Mouse (Mus musculus): Measurements from ENCODE around the gene Pdcd7. TPM values are rescaled to one million over a fixed set of nuclear protein-coding genes. Genes with fewer than 3 reads are reported as not detected.

The Pdcd7 gene
- polyA plus RNA-seq, 1 experiment: 9.9 TPM

- H3K36me3 ChIP-seq (ENCODE audit: control insufficient read depth, insufficient read depth, low read length): peaks cover 16% of the 10 kb centered on the region
- WGBS: 91% methylated on average over 5 of the region's 5 CpGs
Measured at GRCm38 (mm10) chr9:65353251-65353650, 7.3 kb downstream of the Pdcd7 start.

GRCm38 (mm10) chr9:65356561-65356960 lies 10.7 kb downstream of the Pdcd7 start:
- H3K27me3 ChIP-seq (ENCODE audit: control insufficient read depth, insufficient read depth, low read length): no peaks in the 10 kb centered on the region
- peaks cover 28% of the 10 kb centered on the region for H3K36me3 ChIP-seq (ENCODE audit: control insufficient read depth, insufficient read depth, low read length)
- DNase-seq (ENCODE audit: low read depth in 1 of 2, low spot score in 2 of 2): no peak
- TF ChIP-seq CTCF (IDR thresholded peaks at IDR 0.05; ENCODE audit: extremely low read depth, insufficient read depth, insufficient read length, insufficient replicate concordance): no peak
- no peak for TF ChIP-seq POLR2A (IDR thresholded peaks at IDR 0.05; ENCODE audit: low read depth, low read length)
- no peak overlapping the region for H3K4me3 ChIP-seq (ENCODE audit: extremely low read depth, insufficient read depth, insufficient read length)
- no peak overlapping the region for H3K27ac ChIP-seq (ENCODE audit: insufficient read depth, low read length)
- H3K4me1 ChIP-seq (ENCODE audit: control insufficient read depth, insufficient read depth, insufficient read length): no peaks in the 10 kb centered on the region
- WGBS: 91% methylated on average over 7 of the region's 7 CpGs

More at GRCm38 (mm10) chr9:65353251-65353650, 7.3 kb downstream of the Pdcd7 start:
- H3K4me1 ChIP-seq (ENCODE audit: control insufficient read depth, insufficient read depth, insufficient read length): peaks cover 3% of the 10 kb centered on the region; the same call in 1 of the 2 replicates
- no peaks in the 10 kb centered on the region for H3K27me3 ChIP-seq (ENCODE audit: control insufficient read depth, insufficient read depth, low read length)
- H3K27ac ChIP-seq (ENCODE audit: insufficient read depth, low read length): no peak overlapping the region
- no peak overlapping the region for H3K4me3 ChIP-seq (ENCODE audit: extremely low read depth, insufficient read depth, insufficient read length)
- DNase-seq (ENCODE audit: low read depth in 1 of 2, low spot score in 2 of 2): no peak
- TF ChIP-seq POLR2A (IDR thresholded peaks at IDR 0.05; ENCODE audit: low read depth, low read length) (no peak), CTCF (IDR thresholded peaks at IDR 0.05; ENCODE audit: extremely low read depth, insufficient read depth, insufficient read length, insufficient replicate concordance) (no peak)

GRCm38 (mm10) chr9:65356971-65357370 lies 11.1 kb downstream of the Pdcd7 start:
- DNase-seq (ENCODE audit: low read depth in 1 of 2, low spot score in 2 of 2): no peak
- Histone ChIP-seq H3K27me3 (ENCODE audit: control insufficient read depth, insufficient read depth, low read length) (no peaks in the 10 kb centered on the region), H3K36me3 (ENCODE audit: control insufficient read depth, insufficient read depth, low read length) (peaks cover 28% of the 10 kb centered on the region), H3K4me3 (ENCODE audit: extremely low read depth, insufficient read depth, insufficient read length) (no peak overlapping the region), H3K27ac (ENCODE audit: insufficient read depth, low read length) (no peak overlapping the region), H3K4me1 (ENCODE audit: control insufficient read depth, insufficient read depth, insufficient read length) (no peaks in the 10 kb centered on the region)
- WGBS: 87% methylated on average over 2 of the region's 2 CpGs
- TF ChIP-seq POLR2A (IDR thresholded peaks at IDR 0.05; ENCODE audit: low read depth, low read length) (no peak), CTCF (IDR thresholded peaks at IDR 0.05; ENCODE audit: extremely low read depth, insufficient read depth, insufficient read length, insufficient replicate concordance) (no peak)

GRCm38 (mm10) chr9:65358956-65359480 lies 13.1 kb downstream of the Pdcd7 start:
- no peak overlapping the region for H3K4me3 ChIP-seq (ENCODE audit: extremely low read depth, insufficient read depth, insufficient read length)
- H3K4me1 ChIP-seq (ENCODE audit: control insufficient read depth, insufficient read depth, insufficient read length): no peaks in the 10 kb centered on the region
- H3K27me3 ChIP-seq (ENCODE audit: control insufficient read depth, insufficient read depth, low read length): no peaks in the 10 kb centered on the region
- no peak overlapping the region for H3K27ac ChIP-seq (ENCODE audit: insufficient read depth, low read length)
- WGBS: 93% methylated on average over 1 of the region's 1 CpGs
- peaks cover 28% of the 10 kb centered on the region for H3K36me3 ChIP-seq (ENCODE audit: control insufficient read depth, insufficient read depth, low read length)
- no peak for DNase-seq (ENCODE audit: low read depth in 1 of 2, low spot score in 2 of 2)
- TF ChIP-seq CTCF (IDR thresholded peaks at IDR 0.05; ENCODE audit: extremely low read depth, insufficient read depth, insufficient read length, insufficient replicate concordance) (no peak), POLR2A (IDR thresholded peaks at IDR 0.05; ENCODE audit: low read depth, low read length) (no peak)

GRCm38 (mm10) chr9:65360641-65361448 lies 14.9 kb downstream of the Pdcd7 start, which contains the start of gene Ubap1l:
Gene Ubap1l, plus strand, starts transcription at chr9:65361041.
- no peak within 1 kb of the TSS for H3K4me3 ChIP-seq (ENCODE audit: extremely low read depth, insufficient read depth, insufficient read length)
- H3K27me3 ChIP-seq (ENCODE audit: control insufficient read depth, insufficient read depth, low read length): no peaks in the 10 kb centered on the region
- 88% methylated on average over 16 of the region's 16 CpGs for WGBS
- peaks cover 25% of the 10 kb centered on the region for H3K36me3 ChIP-seq (ENCODE audit: control insufficient read depth, insufficient read depth, low read length)
- no peak within 1 kb of the TSS for H3K27ac ChIP-seq (ENCODE audit: insufficient read depth, low read length)
- DNase-seq (ENCODE audit: low read depth in 1 of 2, low spot score in 2 of 2): no peak
- H3K4me1 ChIP-seq (ENCODE audit: control insufficient read depth, insufficient read depth, insufficient read length): no peaks in the 10 kb centered on the region
- no peak for TF ChIP-seq CTCF (IDR thresholded peaks at IDR 0.05; ENCODE audit: extremely low read depth, insufficient read depth, insufficient read length, insufficient replicate concordance)
- no peak for TF ChIP-seq POLR2A (IDR thresholded peaks at IDR 0.05; ENCODE audit: low read depth, low read length)

GRCm38 (mm10) chr9:65363684-65364083 lies 17.8 kb downstream of the Pdcd7 start:
- Histone ChIP-seq H3K27ac (ENCODE audit: insufficient read depth, low read length) (no peak overlapping the region), H3K27me3 (ENCODE audit: control insufficient read depth, insufficient read depth, low read length) (no peaks in the 10 kb centered on the region), H3K36me3 (ENCODE audit: control insufficient read depth, insufficient read depth, low read length) (peaks cover 11% of the 10 kb centered on the region), H3K4me3 (ENCODE audit: extremely low read depth, insufficient read depth, insufficient read length) (no peak overlapping the region), H3K4me1 (ENCODE audit: control insufficient read depth, insufficient read depth, insufficient read length) (no peaks in the 10 kb centered on the region)
- TF ChIP-seq POLR2A (IDR thresholded peaks at IDR 0.05; ENCODE audit: low read depth, low read length): no peak
- no peak for TF ChIP-seq CTCF (IDR thresholded peaks at IDR 0.05; ENCODE audit: extremely low read depth, insufficient read depth, insufficient read length, insufficient replicate concordance)
- no peak for DNase-seq (ENCODE audit: low read depth in 1 of 2, low spot score in 2 of 2)
- WGBS: 90% methylated on average over 9 of the region's 9 CpGs

- H3K27me3 ChIP-seq (ENCODE audit: control insufficient read depth, insufficient read depth, low read length): no peaks in the 10 kb centered on the region
- H3K4me3 ChIP-seq (ENCODE audit: extremely low read depth, insufficient read depth, insufficient read length): no peak overlapping the region
- DNase-seq (ENCODE audit: low read depth in 1 of 2, low spot score in 2 of 2): no peak
- no peak for TF ChIP-seq POLR2A (IDR thresholded peaks at IDR 0.05; ENCODE audit: low read depth, low read length)
- TF ChIP-seq CTCF (IDR thresholded peaks at IDR 0.05; ENCODE audit: extremely low read depth, insufficient read depth, insufficient read length, insufficient replicate concordance): no peak
- H3K36me3 ChIP-seq (ENCODE audit: control insufficient read depth, insufficient read depth, low read length): no peaks in the 10 kb centered on the region
- H3K27ac ChIP-seq (ENCODE audit: insufficient read depth, low read length): no peak overlapping the region
- 90% methylated on average over 7 of the region's 7 CpGs for WGBS
- no peaks in the 10 kb centered on the region for H3K4me1 ChIP-seq (ENCODE audit: control insufficient read depth, insufficient read depth, insufficient read length)
Measured at GRCm38 (mm10) chr9:65365721-65366120, 19.8 kb downstream of the Pdcd7 start.
